Mouse (Mus musculus) kidney, embryonic 16.5 days (tissue): ENCODE results near the gene P4ha2. TPM values are rescaled to one million over a fixed set of nuclear protein-coding genes. Genes with fewer than 3 reads are reported as not detected.
A peak's percentile ranks its signal among the peaks of the same experiment; 100 is the strongest.
"Not testable (repeated sequence)": the region's sequence is repeated elsewhere in the genome, so short reads cannot be mapped to it uniquely, and the experiment has no call there.

Experiments
- ATAC-seq: fragments of 200-750 bp; cut with Nextera tagmentation; 2 replicates; pipeline ENCODE4 v1.8.0; 2017; ENCODE audit warnings: moderate TSS enrichment; ENCODE audit not compliant: low FRiP score, low TSS enrichment
- H3K27ac ChIP-seq: fragments of 300-500 bp; sonication (generic); 2 replicates; pipeline ENCODE4 v1.5.1; 2014; ENCODE audit warnings: low read length
- H3K27me3 ChIP-seq: fragments of 300-500 bp; sonication (generic); 2 replicates; pipeline ENCODE4 v1.6.1; 2014; ENCODE audit warnings: low read length, control low read depth, mixed read lengths; ENCODE audit not compliant: insufficient read depth
- H3K36me3 ChIP-seq: fragments of 300-500 bp; sonication (generic); 2 replicates; pipeline ENCODE4 v1.6.1; 2014; ENCODE audit warnings: low read length, control low read depth, mixed read lengths; ENCODE audit not compliant: insufficient read depth
- H3K4me1 ChIP-seq: fragments of 300-500 bp; sonication (generic); 2 replicates; pipeline ENCODE4 v1.6.1; 2014; ENCODE audit warnings: low read length, control low read depth, mixed read lengths; ENCODE audit not compliant: insufficient read depth
- H3K4me2 ChIP-seq: fragments of 300-500 bp; sonication (generic); replicated peaks from 2 replicates; pipeline ENCODE4 v1.6.1; 2014; ENCODE audit warnings: low read depth, low read length
- H3K4me3 ChIP-seq: fragments of 300-500 bp; sonication (generic); 2 replicates; pipeline ENCODE4 v1.5.1; 2014; ENCODE audit warnings: mild to moderate bottlenecking, low read length
- H3K9ac ChIP-seq: fragments of 300-500 bp; sonication (generic); replicated peaks from 2 replicates; pipeline ENCODE4 v1.6.1; 2014; ENCODE audit warnings: low read length
- H3K9me3 ChIP-seq: fragments of 300-500 bp; sonication (generic); 2 replicates; pipeline ENCODE4 v1.6.1; 2016; ENCODE audit warnings: low read length, control low read depth
- WGBS: fragments of 180-500 bp; shearing (Covaris S2); extraction: QIAGEN DNeasy Blood & Tissue Kit; methylation state at CpG from one replicate; pipeline ENCODE4 v1.1.7; 2014; 5-methylcytosine and 5-hydroxymethylcytosine counted together
- polyA plus RNA-seq: library from polyadenylated mRNA; unstranded; fragments of >200 nt; fragmentation: Nextera tagmentation; extraction: Ambion mirVana; gene quantifications from 2 replicates; pipeline ENCODE4 v1.2.1, GENCODE M21; 2015

Gene P4ha2
- polyA plus RNA-seq, 1 experiment from 2014 or later = 43.0 TPM

DNA sequence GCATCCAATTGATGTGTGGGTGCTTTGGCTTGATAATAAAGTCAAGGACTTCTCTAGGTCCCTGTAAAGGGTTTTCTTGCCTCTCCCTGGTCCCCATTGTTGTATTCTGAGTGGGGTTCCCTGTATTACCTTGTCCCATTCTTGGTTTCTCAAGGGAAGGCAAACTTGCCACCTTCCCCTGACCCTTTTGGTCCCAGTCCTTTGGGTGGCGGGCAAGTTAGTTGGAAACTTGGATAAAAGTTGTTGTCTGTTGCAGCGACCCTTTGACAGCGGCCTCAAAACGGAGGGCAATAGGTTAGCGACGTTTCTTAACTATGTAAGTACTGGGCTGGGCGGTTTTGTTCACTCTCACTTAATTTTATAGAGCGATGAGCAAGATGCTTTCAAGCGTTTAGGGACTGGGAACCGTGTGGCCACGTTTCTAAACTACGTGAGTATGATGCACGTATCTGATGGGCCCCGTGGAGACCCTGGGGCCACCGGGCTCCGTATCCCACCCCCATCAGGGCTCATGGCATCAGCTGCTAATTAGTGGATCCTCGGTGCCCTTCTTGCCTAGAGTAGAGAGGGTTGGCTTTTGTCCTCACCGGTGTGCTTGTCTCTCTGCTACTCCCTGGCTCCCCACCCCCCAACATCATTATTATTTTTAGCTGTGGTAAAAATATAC lies 26.2 kb downstream of the P4ha2 start:
- no peak for ATAC-seq
- Histone ChIP-seq H3K36me3 (no peaks in the 10 kb centered on the region), H3K27me3 (no peaks in the 10 kb centered on the region), H3K9ac (no peak overlapping the region), H3K9me3 (no peaks in the 10 kb centered on the region), H3K4me2 (no peak overlapping the region), H3K27ac (no peak overlapping the region), H3K4me1 (peaks cover 7% of the 10 kb centered on the region; the same call in 1 of the 2 replicates), H3K4me3 (no peak overlapping the region)
- WGBS = 72% methylated on average over 18 of the region's 18 CpGs

DNA sequence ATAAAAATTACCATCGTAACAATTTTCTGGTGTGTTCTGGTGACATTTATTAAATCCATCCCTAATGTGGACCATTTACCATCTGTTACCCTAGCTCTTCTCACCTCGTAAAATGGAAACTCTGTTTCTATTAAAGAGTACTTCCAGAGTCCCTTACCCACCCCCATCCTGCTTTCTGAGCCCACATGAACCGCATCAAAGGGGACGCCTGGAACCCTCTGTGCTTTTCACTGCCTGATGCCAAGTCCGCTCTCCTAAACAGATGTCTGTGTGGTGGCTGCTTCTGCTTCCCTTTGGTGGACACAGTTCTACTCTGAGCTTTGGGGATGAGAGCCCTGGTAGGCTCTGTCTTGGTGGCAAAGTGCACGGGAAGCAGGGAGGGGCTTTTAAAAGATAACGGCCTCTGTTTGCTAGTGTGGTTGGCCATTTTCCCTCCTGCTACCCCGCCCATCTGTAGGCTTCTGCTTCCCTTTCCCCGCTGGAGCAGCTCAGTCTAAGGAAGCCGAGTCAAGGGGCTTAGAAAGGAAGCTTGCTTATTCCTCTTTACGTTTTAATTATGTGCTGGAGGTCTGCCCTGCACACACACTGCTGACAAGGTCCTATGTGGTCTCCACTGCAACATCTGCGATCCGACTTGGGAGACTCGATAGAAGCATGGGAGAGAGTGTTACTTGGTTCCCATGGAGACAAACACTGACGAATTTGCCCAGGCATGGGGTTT lies 26.9 kb downstream of the P4ha2 start:
- 0 out of 2 replicates have a peak, but pooled peaks have one; percentile 21 for ATAC-seq
- H3K27me3 ChIP-seq = no peaks in the 10 kb centered on the region
- 35% methylated on average over 15 of the region's 15 CpGs for WGBS
- H3K27ac ChIP-seq = peak overlapping the region; percentile 31; the same call in 1 of the 2 replicates
- H3K9ac ChIP-seq = peak overlapping the region; percentile 14; the same call in 1 of the 2 replicates
- H3K36me3 ChIP-seq = no peaks in the 10 kb centered on the region
- no peak overlapping the region for H3K4me3 ChIP-seq
- no peaks in the 10 kb centered on the region for H3K9me3 ChIP-seq
- H3K4me1 ChIP-seq = peaks cover 7% of the 10 kb centered on the region; the same call in 1 of the 2 replicates
- H3K4me2 ChIP-seq = no peak overlapping the region

DNA sequence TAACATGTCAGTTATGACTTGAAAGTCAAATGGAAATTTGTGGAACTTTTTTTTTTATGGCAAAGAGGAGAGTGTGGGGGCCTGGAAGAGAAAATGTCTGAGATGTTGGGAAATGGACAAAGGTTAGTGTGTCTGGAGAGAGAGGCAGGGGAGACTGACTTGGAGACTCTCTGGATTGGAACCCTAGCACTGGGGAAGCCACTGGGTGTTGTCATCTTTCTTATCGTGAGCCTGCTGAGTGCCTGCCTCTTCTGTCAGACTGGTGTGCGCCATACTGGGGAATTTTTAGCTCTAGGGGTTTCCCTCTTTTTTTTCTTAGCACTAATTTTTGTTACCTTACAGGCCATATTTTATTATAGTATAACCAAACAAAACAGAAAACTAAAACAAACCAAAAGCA lies 27.5 kb downstream of the P4ha2 start:
- Histone ChIP-seq H3K9ac (peak overlapping the region; percentile 14; the same call in 1 of the 2 replicates), H3K4me2 (no peak overlapping the region), H3K4me1 (peaks cover 7% of the 10 kb centered on the region; the same call in 1 of the 2 replicates), H3K27me3 (no peaks in the 10 kb centered on the region), H3K4me3 (no peak overlapping the region), H3K27ac (peak overlapping the region; percentile 31; the same call in 1 of the 2 replicates), H3K36me3 (no peaks in the 10 kb centered on the region), H3K9me3 (no peaks in the 10 kb centered on the region)
- ATAC-seq = no peak
- 75% methylated on average over 2 of the region's 2 CpGs for WGBS

DNA sequence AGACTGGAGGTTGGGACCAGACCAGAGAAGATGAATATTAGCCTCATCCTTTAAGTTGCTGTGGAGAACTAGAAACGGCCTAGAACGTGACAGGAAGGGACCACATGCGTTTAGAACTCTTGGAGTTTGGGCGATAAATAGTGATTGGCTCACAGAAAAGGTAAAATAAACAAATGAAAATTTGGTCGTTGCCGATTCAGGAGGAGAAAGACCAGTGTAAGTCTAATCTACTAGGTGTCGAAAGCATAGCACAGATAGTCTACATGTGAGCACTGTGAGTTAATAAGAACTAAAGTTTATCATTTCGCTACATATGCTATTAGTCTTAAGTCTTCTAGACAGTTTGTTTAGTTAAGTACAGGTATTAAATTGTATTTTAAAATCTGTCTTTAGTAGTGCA lies 30.1 kb downstream of the P4ha2 start:
- no peaks in the 10 kb centered on the region for H3K27me3 ChIP-seq
- 0 out of 2 replicates have a peak, but pooled peaks cover 3% of the 10 kb centered on the region for H3K4me1 ChIP-seq
- H3K4me3 ChIP-seq = no peak overlapping the region
- no peak overlapping the region for H3K9ac ChIP-seq
- H3K9me3 ChIP-seq = no peaks in the 10 kb centered on the region
- WGBS = 88% methylated on average over 8 of the region's 8 CpGs
- H3K4me2 ChIP-seq = no peak overlapping the region
- H3K27ac ChIP-seq = no peak overlapping the region
- H3K36me3 ChIP-seq = no peaks in the 10 kb centered on the region
- no peak for ATAC-seq

DNA sequence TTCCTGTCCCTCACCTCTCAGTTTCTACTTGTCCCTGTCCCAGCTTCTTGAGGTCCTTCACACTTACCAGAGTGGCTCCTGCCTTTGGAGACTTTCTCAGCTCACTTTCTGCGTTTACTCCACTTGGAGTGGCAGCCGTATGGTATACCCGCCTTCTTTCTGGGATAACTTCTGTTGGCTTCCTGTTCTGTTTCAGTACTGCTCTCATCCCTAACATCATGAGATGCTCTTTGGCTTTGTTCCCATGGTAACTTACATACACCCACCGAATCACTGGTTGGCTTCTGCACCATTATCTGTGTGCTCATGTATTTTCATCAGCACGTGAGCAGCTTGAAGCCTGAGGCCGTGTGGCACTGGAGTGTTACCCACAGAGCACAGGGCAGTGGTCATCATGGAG lies 30.8 kb downstream of the P4ha2 start:
- Histone ChIP-seq H3K4me2 (no peak overlapping the region), H3K9ac (no peak overlapping the region), H3K4me1 (0 out of 2 replicates have a peak, but pooled peaks cover 3% of the 10 kb centered on the region), H3K27me3 (no peaks in the 10 kb centered on the region), H3K4me3 (no peak overlapping the region), H3K36me3 (no peaks in the 10 kb centered on the region), H3K27ac (no peak overlapping the region), H3K9me3 (no peaks in the 10 kb centered on the region)
- ATAC-seq = no peak
- 89% methylated on average over 6 of the region's 6 CpGs for WGBS

DNA sequence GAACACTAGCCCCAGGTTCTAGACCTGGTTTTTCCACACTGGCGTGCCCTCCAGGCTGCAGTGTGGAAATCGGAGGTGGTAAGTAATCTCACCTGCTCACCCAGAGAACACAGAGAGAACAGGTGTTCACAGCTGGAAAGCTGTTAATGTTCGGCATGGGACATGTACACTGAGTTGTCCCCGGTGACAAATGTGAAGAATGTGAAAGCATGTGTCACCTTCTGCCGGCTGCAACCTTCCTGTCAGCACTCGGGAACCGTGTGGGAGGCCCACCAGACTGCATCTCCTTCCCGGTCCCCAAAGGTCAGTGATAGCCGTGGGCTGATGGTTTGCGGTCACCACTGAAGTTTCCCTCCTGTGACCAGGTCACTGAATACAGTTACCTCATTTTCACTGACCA lies 32.4 kb downstream of the P4ha2 start:
- Histone ChIP-seq H3K4me1 (no peaks in the 10 kb centered on the region), H3K27me3 (no peaks in the 10 kb centered on the region), H3K4me3 (no peak overlapping the region), H3K4me2 (no peak overlapping the region), H3K9ac (no peak overlapping the region), H3K27ac (no peak overlapping the region), H3K36me3 (no peaks in the 10 kb centered on the region), H3K9me3 (no peaks in the 10 kb centered on the region)
- ATAC-seq = no peak
- 35% methylated on average over 10 of the region's 10 CpGs for WGBS

DNA sequence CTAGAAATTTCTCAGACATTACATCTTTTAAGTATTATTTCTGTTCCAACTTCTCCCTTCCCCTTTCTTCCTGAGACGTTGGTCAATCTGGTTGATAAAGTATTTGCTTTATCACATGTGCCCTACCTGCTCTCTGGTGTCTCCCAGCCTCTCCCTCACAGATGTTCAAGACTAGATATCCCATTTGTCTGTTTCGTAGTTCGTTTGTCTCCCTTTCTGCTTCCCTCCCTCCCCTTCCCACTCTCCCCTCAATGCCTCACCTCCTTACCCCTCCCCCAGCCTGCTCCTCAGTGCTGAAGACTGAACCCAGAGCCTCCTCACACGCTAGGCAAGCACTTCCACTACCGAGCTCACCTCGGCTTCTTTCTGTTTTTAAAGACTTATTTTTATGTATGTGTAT lies 35.0 kb downstream of the P4ha2 start:
- H3K27me3 ChIP-seq = no peaks in the 10 kb centered on the region
- WGBS = 81% methylated on average over 6 of the region's 6 CpGs
- H3K4me1 ChIP-seq = no peaks in the 10 kb centered on the region
- no peaks in the 10 kb centered on the region for H3K9me3 ChIP-seq
- no peaks in the 10 kb centered on the region for H3K36me3 ChIP-seq
- no peak for ATAC-seq
- no peak overlapping the region for H3K27ac ChIP-seq
- H3K9ac ChIP-seq = no peak overlapping the region
- no peak overlapping the region for H3K4me3 ChIP-seq
- H3K4me2 ChIP-seq = no peak overlapping the region

DNA sequence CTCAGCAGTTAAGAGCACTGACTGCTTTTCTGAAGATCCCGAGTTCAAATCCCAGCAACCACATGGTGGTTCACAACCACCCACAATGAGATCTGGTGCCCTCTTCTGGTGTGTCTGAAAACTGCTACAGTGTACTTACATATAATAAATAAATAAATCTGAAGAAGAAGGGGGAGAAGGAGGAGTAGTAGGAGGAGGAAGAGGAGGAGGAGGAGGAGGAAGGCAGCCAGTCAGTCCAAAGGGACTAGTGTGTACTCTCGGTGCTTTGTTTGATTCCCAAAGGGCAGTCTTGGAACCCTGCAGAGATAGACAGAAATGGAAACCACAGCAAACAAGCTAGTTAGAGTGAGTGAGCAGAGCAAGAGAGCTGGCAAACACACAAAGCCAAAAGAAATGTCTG lies 40.3 kb downstream of the P4ha2 start:
- H3K9ac ChIP-seq, ATAC-seq, H3K9me3 ChIP-seq: not testable (repeated sequence)

DNA sequence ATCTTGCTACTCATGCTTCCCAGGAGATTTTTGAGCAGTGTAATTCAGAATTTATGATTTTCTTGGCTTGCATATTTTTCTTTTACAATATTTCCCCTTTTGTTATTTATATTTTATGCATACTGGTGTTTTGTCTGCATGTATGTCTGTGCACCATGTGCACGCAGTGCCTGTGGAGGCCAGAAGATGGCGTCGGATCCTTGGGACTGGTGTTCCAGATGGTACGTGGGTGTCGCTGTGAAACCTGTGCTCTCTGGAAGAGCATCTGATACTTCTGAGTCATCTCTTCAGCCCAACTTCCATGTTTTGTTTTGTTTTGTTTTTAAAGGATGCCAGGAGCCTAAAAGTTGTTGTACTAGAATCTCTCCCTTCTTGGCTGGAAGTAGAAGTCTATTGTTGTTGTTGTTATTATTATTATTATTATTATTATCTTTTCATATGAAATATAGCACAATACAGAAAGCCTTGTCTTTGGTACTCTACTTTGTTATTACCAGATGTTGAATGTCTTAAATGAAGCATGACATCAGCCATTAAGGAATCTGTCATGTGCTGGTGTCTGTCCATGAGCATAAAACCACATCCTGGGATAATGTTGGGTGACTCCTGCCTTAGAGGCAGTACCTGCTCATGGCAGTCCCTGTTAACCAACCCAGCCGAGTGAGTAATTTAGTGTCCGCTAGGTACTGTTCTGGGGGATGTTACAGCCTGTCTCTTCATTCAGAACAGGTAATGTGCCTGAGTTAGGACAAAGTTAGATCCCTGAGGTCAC lies 41.5 kb downstream of the P4ha2 start:
- H3K27me3 ChIP-seq = no peaks in the 10 kb centered on the region
- no peak overlapping the region for H3K4me2 ChIP-seq
- WGBS = 86% methylated on average over 7 of the region's 7 CpGs
- no peaks in the 10 kb centered on the region for H3K36me3 ChIP-seq
- no peak overlapping the region for H3K4me3 ChIP-seq
- no peaks in the 10 kb centered on the region; the same call in 1 of the 2 replicates for H3K9me3 ChIP-seq
- no peak overlapping the region for H3K9ac ChIP-seq
- no peak for ATAC-seq
- no peaks in the 10 kb centered on the region for H3K4me1 ChIP-seq
- no peak overlapping the region for H3K27ac ChIP-seq

More for the DNA sequence above, 40.3 kb downstream of the P4ha2 start:
- H3K27ac ChIP-seq, H3K36me3 ChIP-seq, H3K4me1 ChIP-seq, H3K27me3 ChIP-seq, H3K4me3 ChIP-seq, H3K4me2 ChIP-seq: not testable (repeated sequence)
- 49% methylated on average over 2 of the region's 2 CpGs for WGBS
